Mouse (Mus musculus) forebrain, embryonic 15.5 days (tissue): Measurements from ENCODE around the gene Limch1. TPM values are rescaled to one million over a fixed set of nuclear protein-coding genes. Genes with fewer than 3 reads are reported as not detected.

Experiments used
- ATAC-seq: fragments of 200-750 bp; cut with Nextera tagmentation; replicated peaks from 2 replicates; pipeline ENCODE4 v1.8.0; 2017; ENCODE audit warnings: mild to moderate bottlenecking, moderate TSS enrichment, moderate library complexity
- H3K27ac ChIP-seq: fragments of 300-500 bp; sonication (generic); replicated peaks from 2 replicates; pipeline ENCODE4 v1.5.1; 2015; ENCODE audit warnings: mild to moderate bottlenecking, inconsistent platforms
- H3K27me3 ChIP-seq: fragments of 300-500 bp; sonication (generic); 2 replicates; pipeline ENCODE4 v1.6.1; 2015; ENCODE audit warnings: inconsistent platforms
- H3K36me3 ChIP-seq: fragments of 300-500 bp; sonication (generic); 2 replicates; pipeline ENCODE4 v1.6.1; 2015; ENCODE audit warnings: mild to moderate bottlenecking, inconsistent platforms
- H3K4me1 ChIP-seq: fragments of 300-500 bp; sonication (generic); 2 replicates; pipeline ENCODE4 v1.6.1; 2015; ENCODE audit warnings: inconsistent platforms
- H3K4me2 ChIP-seq: fragments of 300-500 bp; sonication (generic); replicated peaks from 2 replicates; pipeline ENCODE4 v1.6.1; 2015; ENCODE audit warnings: mild to moderate bottlenecking, inconsistent platforms
- H3K4me3 ChIP-seq: fragments of 300-500 bp; sonication (generic); 2 replicates; pipeline ENCODE4 v1.5.1; 2015; ENCODE audit warnings: mild to moderate bottlenecking, inconsistent platforms
- H3K9ac ChIP-seq: fragments of 300-500 bp; sonication (generic); replicated peaks from 2 replicates; pipeline ENCODE4 v1.6.1; 2015; ENCODE audit warnings: mild to moderate bottlenecking, inconsistent platforms
- H3K9me3 ChIP-seq: fragments of 300-500 bp; sonication (generic); 2 replicates; pipeline ENCODE4 v1.6.1; 2016; ENCODE audit warnings: inconsistent platforms
- WGBS: fragments of 180-500 bp; shearing (Covaris S2); methylation state at CpG from one replicate; pipeline ENCODE4 v1.1.7; 2015; ENCODE audit warnings: mixed read lengths; 5-methylcytosine and 5-hydroxymethylcytosine counted together
- polyA plus RNA-seq: library from polyadenylated mRNA; unstranded; fragments of >200 nt; fragmentation: Nextera tagmentation; extraction: Ambion mirVana; gene quantifications from 2 replicates; pipeline ENCODE4 v1.2.1, GENCODE M21; 2015

Limch1 gene
- polyA plus RNA-seq, 1 experiment from 2014 or later, result 84.3 TPM

DNA sequence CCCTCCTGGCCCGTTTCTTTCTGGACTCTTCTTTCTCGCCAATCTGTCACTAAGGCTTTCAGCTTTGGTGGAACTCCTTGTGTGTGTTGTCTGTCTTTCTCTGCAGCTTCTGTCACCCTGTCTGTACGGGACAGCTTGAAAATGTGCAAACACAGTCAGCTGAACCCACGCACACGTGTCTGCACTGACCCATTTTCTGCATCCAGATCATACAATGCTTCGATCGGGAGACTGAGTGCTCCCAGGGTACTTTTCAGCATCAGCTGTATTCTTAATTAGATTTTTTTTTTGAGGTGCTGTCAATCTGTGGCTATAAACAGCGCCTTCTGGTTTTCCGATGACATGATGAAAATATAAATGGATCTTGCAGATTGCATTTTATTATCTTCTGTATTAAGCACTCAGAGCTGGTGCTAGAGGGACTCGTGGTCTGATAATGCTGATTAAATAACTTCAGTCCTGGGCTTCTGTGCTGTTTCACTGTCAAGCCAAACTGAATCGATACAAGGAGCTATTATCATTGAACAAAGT lies 105.2 kb downstream of the Limch1 start:
- H3K4me3 ChIP-seq, result no peak overlapping the region
- peaks cover 30% of the 10 kb centered on the region for H3K4me1 ChIP-seq
- no peaks in the 10 kb centered on the region for H3K9me3 ChIP-seq
- no peaks in the 10 kb centered on the region for H3K27me3 ChIP-seq
- no peak overlapping the region for H3K9ac ChIP-seq
- 36% methylated on average over 11 of the region's 11 CpGs for WGBS
- H3K4me2 ChIP-seq, result no peak overlapping the region
- no peaks in the 10 kb centered on the region for H3K36me3 ChIP-seq
- H3K27ac ChIP-seq, result peak overlapping the region; percentile 57
- peak; percentile 49 for ATAC-seq

DNA sequence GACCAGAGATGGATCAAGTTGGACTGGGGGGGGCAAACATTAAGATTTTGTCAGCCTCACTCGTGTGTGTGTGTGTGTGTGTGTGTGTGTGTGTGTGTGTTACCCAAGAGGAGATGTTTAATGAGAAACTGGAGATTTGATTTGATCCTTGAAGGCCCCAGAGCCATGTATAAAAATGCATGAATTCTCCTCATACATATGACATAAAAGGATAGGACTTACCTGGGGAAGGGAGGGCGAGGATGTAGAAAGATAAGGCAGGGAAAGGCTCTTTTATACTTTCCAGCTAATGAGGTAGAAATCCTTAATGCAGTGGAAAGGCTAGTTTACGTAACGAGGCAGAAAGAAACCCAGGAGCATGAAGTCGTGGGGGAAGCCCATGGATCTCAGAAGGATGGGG lies 106.1 kb downstream of the Limch1 start:
- Histone ChIP-seq H3K9ac (no peak overlapping the region), H3K27ac (peak overlapping the region; percentile 57; the same call in 1 of the 2 replicates), H3K4me1 (peaks cover 31% of the 10 kb centered on the region), H3K4me3 (no peak overlapping the region), H3K4me2 (no peak overlapping the region), H3K27me3 (no peaks in the 10 kb centered on the region), H3K36me3 (no peaks in the 10 kb centered on the region), H3K9me3 (no peaks in the 10 kb centered on the region)
- no peak for ATAC-seq
- 62% methylated on average over 5 of the region's 5 CpGs for WGBS

DNA sequence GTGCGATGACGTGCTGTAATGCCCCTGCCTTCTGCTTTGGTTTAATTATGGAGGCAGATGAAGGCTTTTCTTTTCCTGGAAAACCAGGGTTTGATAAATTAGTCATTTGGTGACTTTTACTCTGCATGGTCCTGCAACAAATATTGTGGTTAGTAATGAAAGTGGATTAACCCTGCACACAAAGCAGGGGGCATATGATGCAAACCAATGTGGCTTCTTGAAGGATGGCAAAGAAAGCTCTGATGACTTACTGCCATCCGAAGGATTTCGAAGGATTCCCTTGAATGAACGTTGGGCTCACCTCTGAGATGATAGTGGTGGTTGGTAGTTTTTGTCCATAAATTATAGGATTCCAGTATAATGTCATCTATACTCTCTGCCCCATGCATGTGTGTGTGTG lies 108.6 kb downstream of the Limch1 start:
- H3K9me3 ChIP-seq, result no peaks in the 10 kb centered on the region
- no peak for ATAC-seq
- H3K4me3 ChIP-seq, result no peak overlapping the region
- no peak overlapping the region for H3K9ac ChIP-seq
- H3K4me2 ChIP-seq, result no peak overlapping the region
- H3K36me3 ChIP-seq, result no peaks in the 10 kb centered on the region
- H3K27me3 ChIP-seq, result no peaks in the 10 kb centered on the region
- H3K4me1 ChIP-seq, result peaks cover 30% of the 10 kb centered on the region
- H3K27ac ChIP-seq, result no peak overlapping the region
- 93% methylated on average over 5 of the region's 5 CpGs for WGBS

DNA sequence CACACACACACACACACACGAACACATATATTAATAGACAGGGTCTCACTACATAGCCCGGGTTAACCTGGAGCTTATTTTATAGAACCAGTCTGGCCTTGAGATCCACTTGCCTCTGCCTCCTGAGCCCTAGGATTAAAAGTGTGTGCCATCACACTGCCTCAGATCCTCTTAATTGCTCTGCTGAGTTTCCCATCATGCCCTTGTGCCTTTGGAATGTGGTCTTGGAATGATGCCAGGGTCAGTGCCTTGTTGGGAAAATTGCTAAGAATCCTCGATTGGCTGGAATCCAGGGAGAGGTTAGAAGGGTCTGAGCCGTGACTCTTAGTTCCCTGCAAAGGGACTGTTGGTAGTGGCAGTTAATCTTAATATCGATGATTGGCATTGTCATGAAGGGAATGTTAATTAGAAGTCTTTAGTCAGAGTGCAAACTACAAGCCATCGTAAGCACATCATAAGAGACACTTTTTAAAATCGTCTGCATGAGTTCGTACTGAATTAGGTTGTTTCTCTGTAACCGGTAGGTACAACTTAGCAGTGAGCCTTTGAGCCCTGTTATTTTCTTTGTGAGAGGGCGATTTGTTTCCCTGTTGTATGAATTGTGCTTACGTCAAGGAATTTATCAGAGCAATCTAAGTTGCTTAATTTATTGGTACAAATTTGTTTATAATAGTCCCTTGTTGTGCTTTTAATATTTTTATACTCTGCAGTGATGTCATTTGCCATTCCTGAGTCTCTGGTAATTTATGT lies 109.9 kb downstream of the Limch1 start:
- Histone ChIP-seq H3K4me2 (no peak overlapping the region), H3K36me3 (no peaks in the 10 kb centered on the region), H3K4me1 (peaks cover 25% of the 10 kb centered on the region), H3K27ac (no peak overlapping the region), H3K27me3 (no peaks in the 10 kb centered on the region), H3K9ac (no peak overlapping the region), H3K4me3 (no peak overlapping the region), H3K9me3 (no peaks in the 10 kb centered on the region)
- 37% methylated on average over 11 of the region's 11 CpGs for WGBS
- no peak for ATAC-seq

DNA sequence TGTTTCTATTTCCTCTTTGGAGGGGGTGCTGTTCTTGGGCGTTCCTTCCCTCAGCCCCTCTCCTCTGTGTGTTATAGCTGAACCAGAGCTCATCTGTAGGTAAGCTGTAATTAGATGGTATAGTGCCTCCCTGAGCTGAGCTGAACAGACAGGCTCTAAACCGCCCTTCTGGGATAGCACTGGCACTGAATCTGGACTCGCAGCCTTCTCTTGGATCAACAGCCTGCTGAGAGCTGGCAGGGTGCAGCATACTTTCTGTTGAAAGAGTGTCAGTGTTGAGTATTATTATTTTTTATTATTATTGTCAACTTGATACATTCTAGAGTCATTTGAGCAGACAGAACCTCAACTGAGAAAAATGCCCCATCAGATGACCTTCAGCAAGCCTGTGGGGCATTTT lies 113.9 kb downstream of the Limch1 start:
- H3K36me3 ChIP-seq, result no peaks in the 10 kb centered on the region
- peaks cover 30% of the 10 kb centered on the region for H3K4me1 ChIP-seq
- H3K27ac ChIP-seq, result no peak overlapping the region
- H3K4me3 ChIP-seq, result no peak overlapping the region
- H3K27me3 ChIP-seq, result no peaks in the 10 kb centered on the region
- no peak for ATAC-seq
- H3K9me3 ChIP-seq, result no peaks in the 10 kb centered on the region
- no peak overlapping the region for H3K4me2 ChIP-seq
- WGBS, result 76% methylated on average over 3 of the region's 3 CpGs
- H3K9ac ChIP-seq, result no peak overlapping the region

DNA sequence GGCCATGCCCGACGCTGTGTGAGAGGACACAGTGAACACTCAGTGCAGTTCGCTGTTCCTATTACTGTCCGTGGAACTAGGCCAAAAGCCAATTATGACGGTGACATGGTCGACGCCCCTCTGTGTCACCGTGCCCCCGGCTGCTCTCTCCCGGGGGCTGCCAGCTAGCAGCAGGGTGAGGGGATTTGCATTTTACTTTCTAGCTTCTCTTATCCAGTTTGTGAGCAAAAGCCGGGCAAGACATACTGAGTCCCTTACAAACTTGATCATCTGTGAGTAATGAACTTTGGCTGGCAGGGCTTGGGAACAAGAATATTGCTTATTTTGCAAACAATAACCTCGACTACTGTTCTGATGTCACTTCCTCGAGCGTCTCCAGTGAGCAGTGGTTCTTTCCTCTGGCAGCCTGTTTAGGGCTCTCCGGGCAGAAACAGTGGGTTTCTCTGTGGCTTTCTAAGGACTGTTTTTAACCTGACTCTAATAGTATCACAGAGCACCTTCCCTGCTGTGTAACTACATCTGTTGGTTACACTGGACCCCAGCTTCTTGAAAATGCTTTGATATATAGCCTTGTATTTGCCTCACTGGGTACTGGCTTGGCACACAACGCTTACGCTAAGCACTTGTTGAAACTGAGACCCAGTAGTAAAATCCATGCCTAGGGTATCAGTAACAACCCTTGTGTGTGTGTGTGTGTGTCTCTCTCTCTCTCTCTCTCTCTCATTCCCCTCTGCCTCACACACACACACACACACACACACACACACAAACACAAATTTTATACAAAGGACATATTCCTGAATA lies 115.8 kb downstream of the Limch1 start:
- H3K4me1 ChIP-seq, result peaks cover 38% of the 10 kb centered on the region
- H3K4me2 ChIP-seq, result peak overlapping the region; percentile 8; the same call in 1 of the 2 replicates
- H3K4me3 ChIP-seq, result no peak overlapping the region
- H3K9ac ChIP-seq, result no peak overlapping the region
- H3K27me3 ChIP-seq, result no peaks in the 10 kb centered on the region
- H3K27ac ChIP-seq, result peak overlapping the region; percentile 67
- H3K36me3 ChIP-seq, result no peaks in the 10 kb centered on the region
- peak; percentile 68 for ATAC-seq
- 15% methylated on average over 17 of the region's 17 CpGs for WGBS
- no peaks in the 10 kb centered on the region for H3K9me3 ChIP-seq

DNA sequence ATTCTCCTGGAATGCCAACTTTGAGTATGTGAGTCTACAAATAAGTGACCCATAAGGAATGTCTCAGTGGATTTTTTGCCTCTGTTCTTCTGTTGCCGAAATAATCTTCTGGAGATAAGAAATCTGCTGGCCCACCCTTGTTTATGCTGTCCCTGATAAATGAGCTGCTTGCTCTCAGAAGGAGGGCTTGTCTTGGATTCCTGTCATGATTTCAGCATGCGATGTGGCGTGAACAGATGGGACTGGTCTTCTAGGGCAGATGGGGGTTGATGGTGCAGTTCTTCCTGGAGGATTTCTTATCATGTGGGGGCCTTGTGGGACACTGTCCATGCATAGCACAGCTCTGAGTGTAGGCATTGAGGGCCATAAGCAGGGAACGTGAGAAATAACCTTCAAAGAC lies 116.5 kb downstream of the Limch1 start:
- H3K27me3 ChIP-seq, result no peaks in the 10 kb centered on the region
- H3K4me1 ChIP-seq, result peaks cover 38% of the 10 kb centered on the region
- peak overlapping the region; percentile 67 for H3K27ac ChIP-seq
- no peak overlapping the region for H3K4me2 ChIP-seq
- H3K9ac ChIP-seq, result no peak overlapping the region
- H3K36me3 ChIP-seq, result no peaks in the 10 kb centered on the region
- no peak overlapping the region for H3K4me3 ChIP-seq
- WGBS, result 56% methylated on average over 4 of the region's 4 CpGs
- no peak for ATAC-seq
- H3K9me3 ChIP-seq, result no peaks in the 10 kb centered on the region

DNA sequence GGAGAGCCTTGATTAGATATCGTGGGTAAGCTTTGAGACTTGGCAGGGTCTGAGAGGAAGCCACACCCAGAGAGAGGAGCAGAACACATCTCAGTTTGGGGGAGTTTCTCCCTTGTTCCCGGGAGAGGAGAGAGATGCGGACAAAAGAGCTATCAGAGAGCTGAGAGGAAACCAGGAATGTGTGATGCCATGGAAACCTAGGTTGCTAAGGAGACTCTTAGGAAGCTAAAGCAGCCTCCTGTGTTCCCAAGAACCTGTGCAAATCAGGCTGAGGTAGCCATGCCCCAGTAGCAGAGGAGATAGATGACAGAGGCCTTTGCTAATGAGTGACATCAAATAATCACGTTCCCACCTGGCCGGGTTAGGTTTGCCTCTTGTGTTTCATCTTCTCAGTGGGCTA lies 119.6 kb downstream of the Limch1 start:
- H3K27ac ChIP-seq, result peak overlapping the region; percentile 39
- ATAC-seq, result no peak; the same call in 1 of the 2 replicates
- no peak overlapping the region for H3K4me3 ChIP-seq

DNA sequence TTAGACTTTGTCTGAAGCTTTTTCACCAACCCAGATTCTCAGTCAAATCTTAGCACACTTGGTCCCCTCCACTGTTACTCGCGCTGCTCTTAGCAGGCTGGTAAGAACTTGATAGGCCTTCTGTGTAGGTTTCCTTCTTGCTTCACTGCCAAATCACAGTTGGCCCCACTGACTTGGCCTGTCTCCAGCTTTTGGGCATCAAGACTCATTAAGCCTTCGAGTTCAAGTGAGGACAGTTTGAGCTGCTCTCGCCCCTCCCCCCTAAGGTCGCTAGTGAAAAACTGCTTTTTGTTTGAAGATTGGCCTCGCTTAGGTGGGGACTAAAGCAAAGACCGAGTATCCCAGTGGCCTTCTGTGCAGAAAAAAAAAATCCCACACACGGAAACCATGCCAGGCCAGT lies 120.4 kb downstream of the Limch1 start:
- WGBS, result 20% methylated on average over 8 of the region's 8 CpGs
- H3K4me3 ChIP-seq, result no peak overlapping the region
- no peak overlapping the region for H3K9ac ChIP-seq
- peaks cover 31% of the 10 kb centered on the region for H3K4me1 ChIP-seq
- H3K4me2 ChIP-seq, result no peak overlapping the region
- H3K27me3 ChIP-seq, result no peaks in the 10 kb centered on the region
- no peaks in the 10 kb centered on the region for H3K36me3 ChIP-seq
- peak; percentile 76 for ATAC-seq
- no peaks in the 10 kb centered on the region for H3K9me3 ChIP-seq
- peak overlapping the region; percentile 34 for H3K27ac ChIP-seq

More for the DNA sequence above, 119.6 kb downstream of the Limch1 start:
- H3K27me3 ChIP-seq, result no peaks in the 10 kb centered on the region
- 32% methylated on average over 5 of the region's 5 CpGs for WGBS
- no peak overlapping the region for H3K4me2 ChIP-seq
- H3K36me3 ChIP-seq, result no peaks in the 10 kb centered on the region
- H3K4me1 ChIP-seq, result peaks cover 34% of the 10 kb centered on the region
- H3K9me3 ChIP-seq, result no peaks in the 10 kb centered on the region
- H3K9ac ChIP-seq, result no peak overlapping the region

DNA sequence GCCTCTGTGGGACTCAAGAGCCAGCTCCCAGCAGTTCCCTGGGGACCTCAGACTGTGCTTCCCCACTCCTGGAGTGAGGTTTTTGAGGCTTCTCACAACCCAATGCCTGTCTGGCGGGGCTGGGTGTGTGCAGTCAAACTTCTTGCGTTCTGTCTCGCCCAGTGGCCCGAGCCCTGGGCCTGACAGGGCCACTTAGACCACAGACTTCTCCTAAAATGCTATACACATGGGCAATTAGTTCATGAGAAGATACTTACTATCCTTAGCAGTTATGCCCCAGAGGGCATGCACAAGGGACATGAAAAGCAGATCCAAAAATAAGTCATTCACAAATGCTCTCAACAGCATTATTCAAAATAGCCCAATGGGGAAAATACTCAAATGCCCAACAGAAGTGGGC lies 123.9 kb downstream of the Limch1 start:
- no peak overlapping the region for H3K4me3 ChIP-seq
- peaks cover 15% of the 10 kb centered on the region for H3K4me1 ChIP-seq
- H3K36me3 ChIP-seq, result no peaks in the 10 kb centered on the region
- H3K27me3 ChIP-seq, result no peaks in the 10 kb centered on the region
- H3K9ac ChIP-seq, result no peak overlapping the region
- ATAC-seq, result no peak
- H3K9me3 ChIP-seq, result no peaks in the 10 kb centered on the region
- H3K27ac ChIP-seq, result no peak overlapping the region
- WGBS, result 95% methylated on average over 4 of the region's 4 CpGs
- no peak overlapping the region for H3K4me2 ChIP-seq

DNA sequence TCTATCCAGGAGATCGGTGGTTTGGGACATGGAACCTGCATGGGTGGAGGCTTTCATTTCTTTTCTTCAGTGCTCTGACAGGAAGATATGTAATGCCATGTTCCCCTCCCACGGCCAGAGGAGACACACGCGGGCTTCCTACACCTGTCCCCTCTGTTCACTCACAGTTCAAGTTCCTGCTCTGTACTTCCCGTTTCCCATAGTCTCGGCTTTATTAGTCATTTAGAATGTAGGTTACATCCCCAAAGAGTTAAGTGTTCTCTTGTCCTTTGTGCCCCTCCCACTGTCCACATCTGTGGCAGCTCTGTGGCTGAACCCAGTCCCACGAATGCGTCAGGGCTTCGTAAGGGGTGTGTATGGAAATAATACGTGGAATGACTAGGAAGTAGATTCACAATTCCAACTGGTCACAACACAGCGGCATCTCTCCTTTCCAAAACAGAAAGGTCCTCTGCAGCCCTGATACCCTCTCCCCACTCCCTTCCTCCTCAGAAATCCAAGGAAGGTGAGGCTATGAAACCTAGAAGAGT lies 126.0 kb downstream of the Limch1 start:
- Histone ChIP-seq H3K4me3 (no peak overlapping the region), H3K4me1 (0 out of 2 replicates have a peak, but pooled peaks cover 3% of the 10 kb centered on the region), H3K27ac (no peak overlapping the region), H3K9ac (no peak overlapping the region), H3K4me2 (no peak overlapping the region), H3K27me3 (no peaks in the 10 kb centered on the region), H3K36me3 (no peaks in the 10 kb centered on the region), H3K9me3 (no peaks in the 10 kb centered on the region)
- 96% methylated on average over 11 of the region's 11 CpGs for WGBS
- ATAC-seq, result no peak

DNA sequence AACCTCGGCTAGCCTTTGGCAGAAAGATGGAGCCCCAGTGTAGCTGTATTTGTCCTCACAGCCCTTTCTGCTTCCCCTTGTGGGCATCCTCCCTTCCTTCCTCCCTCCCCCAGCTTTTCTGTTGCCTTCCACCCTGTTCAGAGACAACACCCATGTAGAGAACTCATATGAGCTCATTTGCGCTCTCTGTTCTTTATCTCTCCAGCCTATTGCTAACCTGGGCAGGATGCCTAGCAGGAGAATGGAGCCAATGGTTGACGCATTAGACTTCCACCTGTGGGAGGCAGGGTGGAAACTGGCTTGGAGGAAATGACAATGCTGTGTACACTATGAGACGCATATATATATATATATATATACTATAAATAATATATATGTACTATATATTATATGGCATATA lies 126.4 kb downstream of the Limch1 start:
- no peaks in the 10 kb centered on the region for H3K27me3 ChIP-seq
- no peak overlapping the region for H3K27ac ChIP-seq
- ATAC-seq, result no peak
- no peak overlapping the region for H3K9ac ChIP-seq
- H3K4me2 ChIP-seq, result no peak overlapping the region
- no peaks in the 10 kb centered on the region for H3K9me3 ChIP-seq
- H3K36me3 ChIP-seq, result no peaks in the 10 kb centered on the region
- WGBS, result 85% methylated on average over 4 of the region's 4 CpGs
- no peak overlapping the region for H3K4me3 ChIP-seq
- H3K4me1 ChIP-seq, result 0 out of 2 replicates have a peak, but pooled peaks cover 3% of the 10 kb centered on the region
